Mouse (Mus musculus): ENCODE measurements at regions not wholly inside any gene's neighbourhood (a gene's known extent, or its start where the extent isn't known, plus 50 kb on each side); places are given as distances from the start of the nearest gene placed in this dataset.
A peak's percentile ranks its signal among the peaks of the same experiment; 100 is the strongest.

DNA sequence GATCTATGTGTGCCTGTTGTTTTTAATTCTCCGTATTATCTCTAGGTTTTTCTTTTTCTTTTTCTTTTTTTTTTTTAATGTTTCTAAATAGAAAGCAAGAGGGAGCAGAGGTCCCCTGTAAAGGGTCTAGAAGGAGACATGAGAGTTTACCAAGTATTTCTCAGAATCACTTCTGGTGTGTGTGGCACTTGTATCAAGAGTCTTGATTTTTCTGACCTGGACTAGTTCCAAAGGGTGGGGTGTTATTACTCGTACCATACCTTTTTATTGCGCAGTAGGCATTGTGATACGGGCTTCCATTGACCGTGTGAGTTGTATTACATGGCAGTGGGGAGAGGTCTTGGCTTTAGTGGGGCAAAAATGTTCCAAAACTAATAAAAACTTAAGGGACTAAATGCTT lies 63.2 kb upstream of the Bmp6 start:
- DNase-seq = no peak

DNA sequence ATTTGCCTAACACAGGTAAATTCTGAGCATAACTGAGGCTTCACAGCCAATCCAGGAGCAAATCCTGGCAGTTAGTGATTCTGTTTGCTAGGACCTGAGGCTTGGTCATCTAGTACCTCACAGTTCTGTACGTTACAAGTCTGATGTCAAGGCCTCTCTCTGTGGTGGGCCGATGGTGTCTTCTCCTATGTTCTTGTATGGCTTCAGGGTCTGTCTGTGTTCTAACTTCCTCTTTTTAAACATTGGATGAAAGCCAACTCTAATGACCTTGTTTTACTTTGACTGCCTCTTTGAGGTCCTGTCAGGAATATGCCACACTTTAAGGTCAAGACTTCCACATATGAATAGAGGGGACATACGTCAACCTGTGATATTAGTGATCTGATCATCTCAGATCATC lies 56.9 kb upstream of the Bmp6 start:
- DNase-seq = no peak

DNA sequence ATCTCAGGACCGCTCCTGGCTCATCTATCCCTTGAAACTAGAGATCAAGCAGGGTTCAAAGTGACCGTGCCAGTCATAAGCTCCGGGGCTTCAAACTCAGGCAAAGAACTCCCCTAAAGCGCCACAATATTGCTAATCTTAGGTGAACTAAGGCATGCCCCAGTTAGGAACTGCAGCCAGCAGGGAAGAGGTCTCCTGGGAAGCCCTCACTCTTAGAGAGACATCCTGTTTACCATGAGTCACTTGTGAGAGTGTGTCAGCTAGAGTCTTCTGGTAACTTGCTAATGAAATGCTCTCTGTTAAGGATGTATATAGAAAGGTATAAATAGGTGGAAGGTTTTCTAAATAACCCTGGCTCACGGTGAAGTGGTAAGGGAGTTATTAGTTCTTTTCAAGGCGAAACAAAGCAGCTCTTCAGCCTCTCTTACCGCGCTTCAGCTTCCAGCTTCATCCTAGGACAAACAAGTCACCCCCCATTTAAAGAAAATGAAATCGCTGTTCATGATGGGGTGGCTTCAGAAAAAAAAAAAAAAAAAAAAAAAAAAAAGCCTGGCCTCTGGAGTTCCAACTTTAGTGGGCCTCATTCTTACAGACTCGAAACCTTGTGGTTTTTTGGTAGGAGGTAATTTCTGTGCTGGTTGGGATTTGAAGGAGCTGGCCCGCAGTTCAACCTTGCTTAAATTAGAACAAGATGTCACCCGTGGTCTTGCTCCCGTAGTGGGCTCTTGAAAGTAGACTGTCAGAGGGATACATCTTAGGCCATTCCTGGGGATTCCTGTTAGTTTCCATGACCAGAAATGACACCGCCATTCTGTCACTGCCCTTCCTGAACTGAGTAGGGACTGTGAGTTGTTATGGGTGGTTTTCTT lies 56.1 kb upstream of the Bmp6 start:
- peak; percentile 45 for DNase-seq

DNA sequence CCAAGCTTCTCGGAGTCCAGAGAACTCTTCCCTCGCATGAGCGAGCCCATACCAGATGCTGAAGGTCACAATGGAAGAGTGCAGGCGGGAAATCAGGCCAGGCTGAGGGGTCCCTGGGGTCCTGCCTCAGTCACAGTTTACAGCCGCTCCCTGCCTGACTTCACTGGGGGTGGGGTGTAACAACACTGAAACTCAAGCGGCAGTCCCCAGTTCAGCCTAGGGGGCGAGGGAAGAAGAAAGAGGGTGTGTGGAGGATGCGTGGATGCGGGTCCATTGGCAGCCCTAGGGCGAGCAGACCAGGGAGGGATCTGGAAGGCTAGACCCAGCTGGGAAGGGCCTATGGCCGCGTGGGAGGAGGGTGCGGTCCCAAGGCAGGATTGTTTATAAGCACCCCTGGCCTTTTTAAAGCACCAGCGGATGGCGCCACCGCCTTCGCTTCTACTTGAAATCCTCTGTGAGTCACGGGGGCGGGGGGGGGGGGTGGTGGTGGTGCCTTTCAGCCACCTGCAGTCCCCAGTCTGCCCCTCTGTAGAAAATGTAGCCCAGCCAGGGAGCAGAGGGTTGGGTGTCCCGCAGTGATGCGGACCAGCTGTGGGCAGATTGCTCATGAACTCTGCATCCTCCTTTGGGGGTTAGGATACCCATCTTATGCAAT lies 54.5 kb upstream of the Bmp6 start:
- DNase-seq = peak; percentile 64

DNA sequence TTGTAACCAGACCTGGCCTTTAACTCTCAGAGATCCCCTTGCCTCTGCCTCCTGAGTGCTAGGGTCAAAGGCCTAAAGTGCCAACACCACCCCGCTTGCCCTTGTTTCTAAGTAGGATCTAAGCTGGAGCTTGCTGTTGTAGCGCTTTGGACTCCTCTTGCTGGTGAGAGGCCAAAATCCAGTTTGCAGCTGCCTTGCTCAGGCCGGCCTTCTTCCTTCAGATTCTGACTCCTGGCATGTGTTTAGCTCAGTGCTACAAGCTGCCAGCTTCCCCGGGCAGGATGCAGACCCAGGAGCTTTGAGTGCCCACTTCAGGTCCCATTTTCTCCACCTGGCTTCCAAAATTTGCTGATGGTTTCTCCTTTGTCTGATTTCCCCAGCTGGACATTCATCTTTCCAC lies 53.4 kb upstream of the Bmp6 start:
- no peak for DNase-seq

Measured in embryo, embryonic 11 days (tissue).